Mouse (Mus musculus): ENCODE data around the gene Vash2.
"Not testable (repeated sequence)": the region's sequence is repeated elsewhere in the genome, so short reads cannot be mapped to it uniquely, and the experiment has no call there.

The Vash2 gene

DNA sequence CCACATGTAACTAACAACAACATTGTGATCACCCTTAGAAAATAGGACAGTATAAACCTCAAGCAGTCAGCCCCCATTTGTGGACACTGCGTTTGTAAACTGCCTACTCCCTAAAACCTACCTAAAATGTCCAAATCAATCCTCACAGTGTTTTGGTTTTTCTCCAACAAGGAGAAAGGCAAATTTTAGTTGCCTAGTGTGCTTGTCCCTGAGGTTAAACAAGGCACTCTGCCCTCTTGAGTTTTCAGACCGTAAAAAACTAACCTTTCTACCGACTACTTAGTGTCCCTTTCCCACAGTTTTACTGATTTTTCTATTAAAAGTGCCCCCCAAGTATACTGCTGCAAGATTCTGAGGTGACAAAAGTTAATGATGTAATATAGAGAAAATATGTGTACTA is 51.8 kb downstream of the Vash2 start:
- no peak for DNase-seq (ENCODE audit: inconsistent ontology term)

DNA sequence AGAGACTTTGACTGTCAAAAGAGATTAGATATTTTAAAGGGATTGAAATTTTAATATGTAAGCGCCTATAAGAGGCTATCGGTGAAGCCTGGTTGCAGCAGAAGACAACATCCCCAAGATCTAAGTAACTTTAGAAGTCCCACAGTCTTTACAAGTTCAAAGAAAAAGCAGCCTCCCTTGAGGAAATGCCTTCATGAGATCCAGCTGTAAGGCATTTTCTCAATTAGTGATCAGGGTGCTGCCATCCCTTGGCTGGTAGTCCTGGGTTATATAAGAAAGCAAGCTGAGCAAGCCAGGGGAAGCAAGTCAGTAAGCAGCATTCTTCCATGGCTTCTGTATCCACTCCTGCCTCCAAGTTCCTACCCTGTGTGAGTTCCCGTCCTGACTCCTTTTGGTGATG is 54.3 kb downstream of the Vash2 start, which contains the start of gene Angel2:
Gene Angel2, plus strand, starts transcription at position 301 of the 400 bp plus-strand sequence.
- not testable (repeated sequence) for DNase-seq (ENCODE audit: inconsistent ontology term)

- no peak for DNase-seq (ENCODE audit: inconsistent ontology term)
Observed at GRCm38 (mm10) chr1:190919725-190920469, 59.2 kb downstream of the Vash2 start.

- no peak for DNase-seq (ENCODE audit: inconsistent ontology term)
Observed at GRCm38 (mm10) chr1:190918938-190919337, 60.2 kb downstream of the Vash2 start.

DNA sequence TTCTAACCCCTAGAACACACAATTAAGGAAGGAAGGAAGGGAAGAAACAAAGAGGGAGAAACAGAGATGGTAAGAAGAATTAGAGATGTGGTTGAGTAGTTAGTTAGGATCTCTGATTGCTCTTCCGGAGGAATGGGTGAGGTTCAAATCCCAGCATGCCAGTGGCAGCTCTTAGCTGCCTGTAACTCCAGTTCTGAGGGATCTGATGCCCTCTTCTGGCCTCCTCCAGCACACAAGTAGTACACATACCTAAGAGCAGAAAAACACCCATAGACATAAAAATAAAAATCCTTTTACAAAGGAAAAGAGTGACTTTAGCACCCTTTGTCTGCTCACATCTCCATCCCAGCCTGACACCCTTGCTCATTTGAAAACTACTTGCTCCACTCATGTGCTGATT is 66.5 kb downstream of the Vash2 start:
- DNase-seq (ENCODE audit: inconsistent ontology term): no peak

- DNase-seq (ENCODE audit: inconsistent ontology term): peak; percentile 81
Observed at GRCm38 (mm10) chr1:190911415-190912123, 67.5 kb downstream of the Vash2 start, which contains the start of gene Rps6kc1. Rps6kc1 (minus strand) TSS chr1:190911770.

DNA sequence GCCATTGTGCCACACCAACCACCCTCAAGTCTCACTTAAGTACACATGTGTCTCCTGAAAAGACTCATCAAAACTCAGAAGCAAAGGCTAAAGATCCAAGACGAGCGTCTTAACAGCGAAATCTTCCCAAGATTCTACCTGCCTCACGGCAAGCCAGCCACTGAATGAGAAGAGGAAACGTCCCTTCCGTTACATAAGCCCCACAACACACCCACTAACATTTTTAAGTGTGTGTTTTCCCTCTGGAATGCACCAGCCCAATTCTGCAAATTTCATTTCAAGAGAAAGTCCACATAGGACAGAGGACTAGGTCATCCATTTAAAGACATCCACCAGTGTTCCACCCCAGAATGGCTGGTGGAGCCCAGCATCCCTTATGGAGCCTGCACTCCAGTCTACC is 68.3 kb downstream of the Vash2 start:
- no peak for DNase-seq (ENCODE audit: inconsistent ontology term)

- DNase-seq (ENCODE audit: inconsistent ontology term): no peak
Observed at GRCm38 (mm10) chr1:190904714-190905113, 74.4 kb downstream of the Vash2 start.

DNA sequence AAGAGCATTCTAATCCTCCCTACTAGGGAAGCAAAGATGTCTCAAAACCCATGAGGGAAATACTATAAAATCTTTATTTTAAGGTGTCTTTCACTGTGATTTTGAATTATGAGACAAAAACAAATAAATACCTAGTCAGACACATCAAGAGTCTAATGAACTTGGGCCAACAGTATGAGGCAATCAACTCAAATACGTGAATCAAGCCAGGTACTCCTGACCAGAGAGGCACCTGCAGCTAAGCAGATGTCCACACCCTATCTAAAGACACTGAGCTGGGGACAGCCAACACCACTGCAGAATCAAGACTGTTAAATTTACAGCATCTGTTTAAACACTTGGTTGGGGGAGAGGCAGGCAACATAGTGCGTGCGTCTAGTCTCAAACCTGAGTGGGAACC is 75.0 kb downstream of the Vash2 start:
- DNase-seq (ENCODE audit: inconsistent ontology term): no peak

GRCm38 (mm10) chr1:190901082-190901481 is 78.0 kb downstream of the Vash2 start:
- peak; percentile 16 for DNase-seq (ENCODE audit: inconsistent ontology term)

- no peak for DNase-seq (ENCODE audit: inconsistent ontology term)
Observed at GRCm38 (mm10) chr1:190898899-190899575, 80.1 kb downstream of the Vash2 start.

GRCm38 (mm10) chr1:190898186-190898585 is 80.9 kb downstream of the Vash2 start:
- DNase-seq (ENCODE audit: inconsistent ontology term): no peak
